Mouse (Mus musculus) hindbrain, embryonic 12.5 days (tissue): ENCODE data around the gene Cntn5. TPM values are rescaled to one million over a fixed set of nuclear protein-coding genes. Genes with fewer than 3 reads are reported as not detected.

ENCODE experiments used
- ATAC-seq: fragments of 200-750 bp; cut with Nextera tagmentation; 2 replicates; pipeline ENCODE4 v1.8.0; 2017; ENCODE audit warnings: moderate TSS enrichment; ENCODE audit not compliant: low FRiP score
- H3K27ac ChIP-seq: fragments of 300-500 bp; sonication (generic); 2 replicates; pipeline ENCODE4 v1.5.1; 2016; ENCODE audit warnings: mild to moderate bottlenecking
- H3K27me3 ChIP-seq: fragments of 300-500 bp; sonication (generic); 2 replicates; pipeline ENCODE4 v1.6.1; 2016; ENCODE audit warnings: mild to moderate bottlenecking
- H3K36me3 ChIP-seq: fragments of 300-500 bp; sonication (generic); 2 replicates; pipeline ENCODE4 v1.6.1; 2016; ENCODE audit warnings: mild to moderate bottlenecking
- H3K4me1 ChIP-seq: fragments of 300-500 bp; sonication (generic); 2 replicates; pipeline ENCODE4 v1.6.1; 2016
- H3K4me2 ChIP-seq: fragments of 300-500 bp; sonication (generic); replicated peaks from 2 replicates; pipeline ENCODE4 v1.6.1; 2016; ENCODE audit warnings: mild to moderate bottlenecking
- H3K4me3 ChIP-seq: fragments of 300-500 bp; sonication (generic); 2 replicates; pipeline ENCODE4 v1.5.1; 2016; ENCODE audit warnings: mild to moderate bottlenecking
- H3K9ac ChIP-seq: fragments of 300-500 bp; sonication (generic); 2 replicates; pipeline ENCODE4 v1.6.1; 2016; ENCODE audit warnings: mild to moderate bottlenecking, moderate library complexity
- H3K9me3 ChIP-seq: fragments of 300-500 bp; sonication (generic); replicated peaks from 2 replicates; pipeline ENCODE4 v1.6.1; 2016; ENCODE audit warnings: mild to moderate bottlenecking
- WGBS: fragments of 180-500 bp; shearing (Covaris S2); methylation state at CpG from one replicate; pipeline ENCODE4 v1.1.7; 2016; 5-methylcytosine and 5-hydroxymethylcytosine counted together
- polyA plus RNA-seq: library from polyadenylated mRNA; unstranded; fragments of >200 nt; fragmentation: Nextera tagmentation; extraction: Ambion mirVana; gene quantifications from 2 replicates; pipeline ENCODE4 v1.2.1, GENCODE M21; 2016

Cntn5 gene
- polyA plus RNA-seq, 1 experiment from 2014 or later, result 8.9 TPM

DNA sequence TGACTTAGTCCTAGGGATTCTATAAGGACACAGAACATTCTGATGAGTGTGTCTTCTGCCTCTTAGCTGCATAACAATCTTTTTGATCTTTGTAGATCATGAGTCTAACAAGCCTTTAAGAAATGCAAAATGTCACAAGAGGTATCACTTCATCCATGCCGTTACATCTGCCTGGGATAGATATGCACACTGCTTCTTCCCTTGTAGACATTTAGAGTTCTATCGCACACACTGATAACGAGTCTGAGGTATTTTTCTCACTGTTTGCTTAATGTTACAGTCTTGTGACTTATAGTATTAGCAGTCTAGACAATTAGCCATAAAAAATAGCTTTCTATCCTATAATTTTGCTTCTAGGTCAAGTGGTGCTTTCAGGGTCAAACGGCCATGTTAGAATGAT lies 522.9 kb downstream of the Cntn5 start:
- Histone ChIP-seq H3K27me3 (no peaks in the 10 kb centered on the region), H3K4me3 (no peak overlapping the region), H3K4me2 (no peak overlapping the region), H3K27ac (no peak overlapping the region), H3K4me1 (no peaks in the 10 kb centered on the region), H3K9ac (no peak overlapping the region), H3K36me3 (no peaks in the 10 kb centered on the region), H3K9me3 (no peaks in the 10 kb centered on the region)
- 96% methylated on average over 4 of the region's 4 CpGs for WGBS
- ATAC-seq, result no peak

DNA sequence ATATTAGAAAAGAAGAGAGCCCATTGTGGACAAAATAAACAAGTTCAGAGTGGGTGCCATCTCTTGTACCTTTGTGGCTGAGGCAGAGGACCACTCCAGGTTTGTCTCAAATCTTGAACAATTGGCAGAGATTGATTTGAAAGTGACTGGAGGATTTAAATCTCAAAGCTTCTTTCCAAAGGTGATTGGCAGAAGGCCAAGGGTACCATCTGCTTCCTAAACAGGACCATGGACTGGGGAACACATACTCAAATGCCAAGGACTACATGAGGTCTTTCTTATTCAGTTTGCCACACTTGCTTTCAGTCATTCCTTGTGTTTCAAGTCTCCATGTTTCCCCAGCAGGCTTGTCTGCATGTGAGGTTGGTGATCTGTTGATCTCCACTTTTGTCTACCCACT lies 528.3 kb downstream of the Cntn5 start:
- no peak overlapping the region for H3K4me3 ChIP-seq
- no peaks in the 10 kb centered on the region for H3K9me3 ChIP-seq
- H3K27ac ChIP-seq, result no peak overlapping the region
- no peaks in the 10 kb centered on the region for H3K27me3 ChIP-seq
- no peaks in the 10 kb centered on the region for H3K36me3 ChIP-seq
- ATAC-seq, result no peak
- H3K4me2 ChIP-seq, result no peak overlapping the region
- no peak overlapping the region for H3K9ac ChIP-seq
- no peaks in the 10 kb centered on the region for H3K4me1 ChIP-seq

DNA sequence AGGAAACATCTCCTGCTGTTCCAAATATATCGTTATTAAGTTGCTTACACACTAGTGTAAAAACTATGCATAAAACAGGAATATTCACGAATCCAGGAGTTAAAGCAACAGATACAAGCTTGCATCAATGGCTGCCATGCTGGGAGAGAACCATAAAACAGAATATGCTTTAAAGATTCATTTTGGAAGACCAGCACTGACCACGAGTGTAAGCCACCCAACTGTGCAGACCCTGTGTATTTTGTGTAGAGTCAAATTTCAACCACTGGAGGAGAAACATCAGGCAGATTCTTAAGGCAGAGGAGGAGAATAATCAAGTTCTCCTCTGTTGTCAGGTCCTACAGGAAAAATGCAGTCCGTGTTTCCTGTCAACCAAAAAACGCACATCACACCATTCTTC lies 535.6 kb downstream of the Cntn5 start:
- Histone ChIP-seq H3K4me3 (no peak overlapping the region), H3K9ac (no peak overlapping the region), H3K4me2 (no peak overlapping the region), H3K9me3 (no peaks in the 10 kb centered on the region), H3K27ac (no peak overlapping the region), H3K4me1 (no peaks in the 10 kb centered on the region), H3K27me3 (no peaks in the 10 kb centered on the region), H3K36me3 (no peaks in the 10 kb centered on the region)
- ATAC-seq, result no peak
- 64% methylated on average over 5 of the region's 5 CpGs for WGBS

DNA sequence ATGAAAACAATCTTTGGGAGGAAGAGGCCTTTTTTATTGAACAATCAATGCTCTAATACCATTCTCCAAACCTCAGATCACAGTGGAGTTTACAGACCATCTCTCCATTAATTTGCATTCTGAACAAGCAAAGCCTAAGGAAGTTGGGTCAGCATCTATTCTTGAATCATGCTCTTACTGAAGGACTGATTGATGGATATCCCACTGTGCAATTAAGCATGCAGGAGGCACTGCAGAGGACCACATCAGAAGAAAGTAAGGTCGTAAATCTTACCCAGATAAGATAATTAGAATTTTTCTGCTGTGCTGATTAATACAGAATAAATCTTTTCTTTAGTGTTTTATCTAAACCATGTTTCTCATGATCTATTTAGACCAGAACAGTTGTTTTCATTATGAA lies 536.2 kb downstream of the Cntn5 start:
- Histone ChIP-seq H3K9ac (no peak overlapping the region), H3K4me3 (no peak overlapping the region), H3K36me3 (no peaks in the 10 kb centered on the region), H3K9me3 (no peaks in the 10 kb centered on the region), H3K4me1 (no peaks in the 10 kb centered on the region), H3K27ac (no peak overlapping the region), H3K4me2 (no peak overlapping the region), H3K27me3 (no peaks in the 10 kb centered on the region)
- WGBS, result 37% methylated on average over 1 of the region's 1 CpGs
- no peak for ATAC-seq

DNA sequence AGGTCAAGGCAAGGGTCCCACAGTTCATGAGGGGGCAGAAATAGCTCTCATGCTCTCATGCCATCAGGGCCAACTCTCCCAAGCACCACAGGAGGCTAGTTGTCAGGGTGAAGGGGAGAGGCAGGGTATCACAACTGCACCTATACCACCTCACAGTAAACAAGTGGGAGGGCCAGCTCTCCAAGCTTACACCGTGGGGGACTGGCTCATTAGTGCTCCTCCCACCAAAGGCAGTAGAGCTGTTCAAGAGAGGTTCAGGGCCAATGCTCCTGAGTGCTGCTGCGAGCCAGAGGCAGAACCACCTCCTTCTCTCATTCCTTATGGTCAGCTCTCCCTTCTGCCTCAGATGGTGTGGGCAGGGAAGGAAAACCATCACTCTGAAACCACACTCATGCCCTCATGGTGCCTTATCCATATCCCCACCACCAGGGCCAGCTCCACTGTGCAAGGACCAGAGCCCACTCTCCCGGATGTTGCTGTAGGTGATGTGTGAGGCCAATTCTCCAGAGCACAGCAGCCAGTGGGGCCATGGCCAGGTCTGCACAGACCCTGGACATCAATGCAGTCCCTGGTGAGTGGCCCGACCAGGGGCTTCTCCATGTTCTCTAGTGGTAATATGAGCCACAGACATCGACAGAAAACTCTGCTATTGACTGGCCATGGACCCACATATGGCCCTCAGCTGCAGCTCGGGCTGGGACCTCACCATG lies 538.2 kb downstream of the Cntn5 start:
- Histone ChIP-seq H3K36me3 (no peaks in the 10 kb centered on the region), H3K9ac (no peak overlapping the region), H3K4me1 (no peaks in the 10 kb centered on the region), H3K4me3 (no peak overlapping the region), H3K9me3 (no peaks in the 10 kb centered on the region), H3K27ac (no peak overlapping the region), H3K27me3 (no peaks in the 10 kb centered on the region), H3K4me2 (no peak overlapping the region)
- WGBS, result 78% methylated on average over 6 of the region's 6 CpGs
- no peak for ATAC-seq

DNA sequence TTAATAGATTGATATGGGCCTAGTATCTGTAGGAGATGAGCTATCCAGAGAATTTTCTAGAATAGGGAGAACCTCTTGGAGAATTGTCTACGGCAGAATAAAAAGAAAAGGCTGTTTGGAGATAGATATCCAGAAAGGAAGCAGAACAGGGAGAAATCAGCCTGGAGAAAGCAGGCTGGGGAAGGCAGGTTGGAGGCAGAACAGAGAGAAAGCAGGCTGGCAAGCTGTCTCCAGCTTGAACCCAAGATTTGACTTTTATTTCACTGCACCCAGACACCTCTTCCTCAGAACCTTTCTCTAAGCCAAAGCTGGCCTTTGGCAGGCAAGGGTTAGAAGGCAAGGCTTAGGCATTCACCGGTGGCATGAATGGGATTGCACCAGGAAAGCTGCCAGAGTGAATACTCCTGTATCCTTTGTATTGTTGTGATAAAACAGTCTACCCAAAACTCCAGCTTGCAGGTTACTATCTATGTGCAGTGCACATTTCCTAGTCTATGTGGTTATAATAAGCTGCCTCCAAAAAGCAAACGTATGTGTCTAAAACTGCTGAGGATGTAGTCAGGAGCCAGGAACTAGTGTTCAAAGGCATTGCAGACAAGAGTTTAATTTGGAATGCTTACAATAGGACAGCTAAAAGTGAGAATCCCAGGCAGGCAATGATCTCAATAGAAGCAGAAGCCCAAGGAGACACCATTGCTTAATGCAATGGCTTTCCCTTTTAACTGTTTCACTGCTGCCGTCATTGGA lies 553.5 kb downstream of the Cntn5 start:
- no peak overlapping the region for H3K27ac ChIP-seq
- H3K27me3 ChIP-seq, result no peaks in the 10 kb centered on the region
- ATAC-seq, result no peak
- no peaks in the 10 kb centered on the region for H3K4me1 ChIP-seq
- no peaks in the 10 kb centered on the region for H3K36me3 ChIP-seq
- no peak overlapping the region for H3K4me2 ChIP-seq
- no peak overlapping the region for H3K9ac ChIP-seq
- WGBS, result 79% methylated on average over 4 of the region's 4 CpGs
- no peaks in the 10 kb centered on the region for H3K9me3 ChIP-seq
- no peak overlapping the region for H3K4me3 ChIP-seq

DNA sequence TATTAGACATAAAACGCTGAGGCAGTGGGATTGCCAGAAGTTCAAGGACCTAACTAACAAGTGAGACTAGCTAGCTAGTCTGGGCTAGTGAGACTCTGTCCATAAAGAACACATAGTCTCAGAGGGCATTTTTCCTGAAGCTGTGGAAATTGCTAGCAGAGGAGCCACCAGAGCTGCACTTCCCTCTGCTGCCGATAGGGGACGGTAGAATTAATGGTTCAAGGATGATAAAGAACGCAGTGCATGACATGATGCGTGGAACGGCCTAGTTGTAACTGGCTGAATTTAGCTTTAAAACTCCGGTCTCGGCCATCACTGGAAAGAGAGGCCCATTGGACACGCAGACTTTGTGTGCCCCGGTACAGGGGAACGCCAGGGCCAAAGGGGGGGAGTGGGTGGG lies 555.8 kb downstream of the Cntn5 start:
- no peak for ATAC-seq
- Histone ChIP-seq H3K36me3 (no peaks in the 10 kb centered on the region), H3K4me3 (no peak overlapping the region), H3K27me3 (no peaks in the 10 kb centered on the region), H3K4me2 (no peak overlapping the region), H3K4me1 (no peaks in the 10 kb centered on the region), H3K9ac (no peak overlapping the region), H3K9me3 (no peaks in the 10 kb centered on the region), H3K27ac (no peak overlapping the region)
- 82% methylated on average over 10 of the region's 11 CpGs for WGBS

DNA sequence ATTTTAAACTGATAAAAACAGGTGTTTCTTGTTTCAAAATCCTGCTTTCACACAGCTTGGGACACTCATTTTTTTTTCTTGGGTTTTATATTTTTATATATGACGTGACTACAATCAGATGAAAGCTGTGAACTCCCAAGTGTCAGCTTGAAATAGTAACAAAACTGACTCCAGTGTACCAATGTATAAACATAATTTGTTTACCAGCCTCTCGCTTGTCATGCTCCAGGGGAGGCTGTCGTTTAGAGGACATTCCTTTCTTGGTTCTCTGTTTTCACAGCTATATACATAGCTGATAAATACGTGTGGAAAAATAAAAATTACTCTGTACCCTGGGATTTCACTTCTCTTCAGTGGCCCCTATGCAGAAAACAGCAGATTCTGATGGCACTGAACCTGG lies 556.4 kb downstream of the Cntn5 start:
- Histone ChIP-seq H3K4me1 (no peaks in the 10 kb centered on the region), H3K9ac (no peak overlapping the region), H3K9me3 (no peaks in the 10 kb centered on the region), H3K4me3 (no peak overlapping the region), H3K27ac (no peak overlapping the region), H3K27me3 (no peaks in the 10 kb centered on the region), H3K36me3 (no peaks in the 10 kb centered on the region), H3K4me2 (no peak overlapping the region)
- 82% methylated on average over 4 of the region's 4 CpGs for WGBS
- no peak for ATAC-seq

DNA sequence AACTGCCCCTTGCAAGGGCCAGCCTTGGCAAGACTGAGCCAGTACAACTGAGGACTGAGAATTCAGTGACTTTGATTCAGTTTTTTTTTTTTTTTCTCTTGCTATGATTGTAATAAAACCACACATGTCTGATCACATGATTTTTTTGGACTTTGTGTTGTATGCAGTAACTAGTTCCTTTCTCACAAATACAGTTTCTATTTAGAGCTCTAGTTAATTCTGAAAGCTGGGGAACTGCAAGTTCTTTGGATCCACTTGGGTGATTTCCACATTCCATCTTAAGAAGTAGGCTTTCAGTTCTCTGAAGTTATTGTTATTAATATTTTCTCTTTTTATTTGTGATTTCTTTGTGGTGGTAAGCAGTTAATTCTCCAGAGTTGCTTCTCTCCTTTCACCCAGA lies 563.8 kb downstream of the Cntn5 start:
- H3K9ac ChIP-seq, result no peak overlapping the region

DNA sequence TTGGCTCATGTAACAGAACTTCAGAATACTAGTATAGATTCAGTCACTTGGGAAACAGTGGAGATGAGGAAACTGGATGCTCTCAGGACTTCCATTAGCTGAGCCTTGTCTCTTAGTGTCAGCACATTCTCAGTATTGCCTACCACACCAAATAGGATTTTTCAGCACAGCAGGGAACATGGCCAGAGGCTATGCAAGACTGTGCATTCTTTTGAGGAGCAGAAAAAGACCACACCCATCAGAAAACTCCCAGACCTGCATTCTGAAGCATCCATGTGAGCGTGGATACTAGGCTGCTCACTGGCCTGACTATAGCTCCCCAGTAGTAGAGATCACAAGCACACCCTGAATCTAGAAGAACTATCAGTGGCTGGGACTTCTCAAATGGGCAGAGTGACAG lies 564.9 kb downstream of the Cntn5 start:
- H3K4me3 ChIP-seq, result no peak overlapping the region
- 86% methylated on average over 1 of the region's 1 CpGs for WGBS
- H3K4me2 ChIP-seq, result no peak overlapping the region
- H3K27me3 ChIP-seq, result no peaks in the 10 kb centered on the region
- no peaks in the 10 kb centered on the region for H3K36me3 ChIP-seq
- H3K9ac ChIP-seq, result no peak overlapping the region
- ATAC-seq, result no peak
- H3K27ac ChIP-seq, result no peak overlapping the region
- H3K4me1 ChIP-seq, result no peaks in the 10 kb centered on the region
- H3K9me3 ChIP-seq, result no peaks in the 10 kb centered on the region

More for the DNA sequence above, 563.8 kb downstream of the Cntn5 start:
- Histone ChIP-seq H3K4me1 (no peaks in the 10 kb centered on the region), H3K4me3 (no peak overlapping the region), H3K36me3 (no peaks in the 10 kb centered on the region), H3K27ac (no peak overlapping the region), H3K4me2 (no peak overlapping the region), H3K9me3 (no peaks in the 10 kb centered on the region), H3K27me3 (no peaks in the 10 kb centered on the region)
- ATAC-seq, result no peak

DNA sequence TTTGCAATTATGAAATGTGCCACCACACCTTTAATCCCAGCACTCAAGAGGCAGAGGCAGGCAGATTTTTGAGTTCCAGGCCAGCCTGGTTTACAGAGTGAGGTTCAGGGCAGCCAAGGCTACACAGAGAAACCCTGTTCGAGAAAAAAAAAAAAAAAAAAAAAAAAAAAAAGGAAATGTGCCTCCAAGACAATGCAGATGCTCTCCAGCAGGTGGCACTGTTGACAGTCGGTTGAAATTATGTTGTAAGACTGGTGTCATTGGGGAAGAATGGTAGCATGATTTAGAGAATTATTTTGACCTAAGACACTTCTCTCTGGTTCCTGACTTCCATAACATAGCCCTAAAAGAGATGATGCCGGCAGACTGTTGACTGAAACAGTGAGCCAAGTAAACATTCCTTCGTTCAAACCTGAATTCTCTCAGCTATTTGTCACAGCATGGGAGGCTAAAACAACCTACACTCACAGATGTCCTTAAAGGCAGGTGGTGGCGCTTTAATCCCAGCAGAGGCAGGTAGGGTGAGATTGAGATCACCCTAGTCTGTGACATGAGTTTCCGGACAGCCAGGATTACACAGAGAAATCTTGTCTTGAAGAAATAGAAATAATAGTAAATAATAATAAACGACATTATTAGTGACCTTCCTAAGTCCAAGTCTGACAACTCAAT lies 579.7 kb downstream of the Cntn5 start:
- H3K4me2 ChIP-seq, result no peak overlapping the region
- no peak for ATAC-seq
- H3K9me3 ChIP-seq, result no peaks in the 10 kb centered on the region
- H3K4me1 ChIP-seq, result no peaks in the 10 kb centered on the region
- 44% methylated on average over 7 of the region's 7 CpGs for WGBS
- no peaks in the 10 kb centered on the region for H3K36me3 ChIP-seq
- no peaks in the 10 kb centered on the region for H3K27me3 ChIP-seq
- no peak overlapping the region for H3K9ac ChIP-seq
- no peak overlapping the region for H3K27ac ChIP-seq
- no peak overlapping the region for H3K4me3 ChIP-seq

DNA sequence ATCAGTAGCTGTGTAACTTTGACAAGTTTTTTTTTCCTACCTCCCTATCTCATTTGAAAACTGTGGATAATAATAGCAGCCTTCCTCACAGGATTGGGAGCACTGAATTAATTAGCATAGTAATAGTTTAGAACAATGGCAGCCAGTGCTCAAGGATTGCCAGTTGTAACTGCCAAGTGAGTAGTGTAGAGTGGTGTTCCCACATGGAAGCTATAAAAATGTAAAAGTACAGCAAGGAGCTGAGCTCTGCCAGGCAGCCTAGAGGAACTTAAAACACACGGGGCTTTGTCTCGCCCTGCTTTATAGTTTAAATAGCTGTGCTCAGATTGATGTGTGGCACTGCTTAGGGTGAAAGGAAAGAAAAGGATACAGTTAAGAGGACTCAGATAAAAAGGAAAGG lies 635.2 kb downstream of the Cntn5 start:
- Histone ChIP-seq H3K27ac (peak overlapping the region; percentile 35; the same call in 1 of the 2 replicates), H3K4me2 (no peak overlapping the region), H3K27me3 (no peaks in the 10 kb centered on the region), H3K9ac (no peak overlapping the region), H3K4me1 (peaks cover 6% of the 10 kb centered on the region; the same call in 1 of the 2 replicates), H3K4me3 (no peak overlapping the region), H3K36me3 (no peaks in the 10 kb centered on the region), H3K9me3 (no peaks in the 10 kb centered on the region)
- WGBS, result 7% methylated on average over 2 of the region's 2 CpGs
- ATAC-seq, result peak; percentile 87
